Comparison of ENCODE assay signal across 16 mouse cellular contexts in the genomic region with DNA sequence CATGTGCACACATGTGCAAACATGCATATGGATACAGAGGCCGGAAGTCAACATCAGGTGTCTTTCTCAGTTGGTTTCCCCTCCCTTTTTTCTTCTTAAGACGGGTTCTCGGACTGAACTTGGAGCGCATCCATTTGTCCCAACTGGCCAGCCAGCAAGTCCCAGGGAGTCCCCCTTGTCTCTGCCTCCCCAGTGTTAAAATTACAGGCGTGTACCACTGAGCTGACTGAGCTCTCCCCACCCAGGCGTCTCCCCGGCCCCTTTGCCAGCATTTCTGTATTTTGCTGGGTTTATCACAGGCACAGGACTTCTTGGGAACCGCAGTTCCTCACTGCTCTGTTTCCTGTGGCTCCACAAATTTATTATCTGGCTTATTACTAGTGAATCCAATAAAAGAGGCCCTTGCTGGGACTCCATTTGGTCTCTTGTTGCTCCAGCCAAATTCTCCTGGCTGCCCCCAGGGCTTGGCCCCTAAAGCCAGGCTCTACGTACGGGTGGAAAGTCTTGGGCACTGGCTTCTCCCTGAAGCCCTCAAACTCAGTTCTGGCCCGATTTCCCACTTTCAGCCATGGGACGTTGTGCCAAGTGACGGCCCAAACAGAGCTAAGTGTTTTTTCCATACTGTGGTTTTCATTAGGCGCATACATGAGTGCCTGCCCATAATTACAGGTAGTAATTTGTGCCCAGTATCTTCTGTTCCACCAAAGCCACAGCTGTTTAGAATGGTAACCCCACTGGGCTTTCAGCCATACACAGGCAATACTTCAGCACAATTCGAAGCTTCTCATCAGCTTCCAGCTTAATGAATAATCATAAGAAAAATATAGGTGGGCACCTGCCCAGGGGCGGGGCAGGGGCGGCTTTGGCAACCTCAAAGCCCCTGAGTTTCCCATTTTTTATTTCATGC. TPM values are rescaled to one million over a fixed set of nuclear protein-coding genes. Genes with fewer than 3 reads are reported as not detected.
DNase-seq lines count a peak whose midpoint lies in the region; ATAC-seq and TF ChIP-seq lines count a peak whose summit lies in the region.
"Had no signal": no experiment of that assay in that cellular context is flagged by ENCODE, and none has a peak within 500 bp of the region (broad histone marks: within the 10 kb centered on the region; RNA-seq: fewer than 3 reads in every experiment).

No protein-coding gene starts in this region.

- WGBS in heart, embryonic 12.5 days = 83% methylated on average over 17 of the region's 17 CpGs
- 59% methylated on average over 17 of the region's 17 CpGs for WGBS in embryonic facial prominence, embryonic 14.5 days
- 35% methylated on average over 17 of the region's 17 CpGs for WGBS in limb, embryonic 14.5 days
- WGBS in intestine, embryonic 15.5 days = 82% methylated on average over 17 of the region's 17 CpGs

- no peak overlapping the region for H3K4me2 ChIP-seq in heart, embryonic 12.5 days
- H3K4me2 ChIP-seq in embryonic facial prominence, embryonic 14.5 days (ENCODE audit: low read depth, low read length) = 0 out of 2 replicates have a peak overlapping the region, but pooled peaks have one; percentile 5
- no peak overlapping the region; the same call in 1 of the 2 replicates for H3K4me2 ChIP-seq in limb, embryonic 14.5 days (replicated peaks; ENCODE audit: low read depth, low read length, severe bottlenecking)
- no peak overlapping the region for H3K4me2 ChIP-seq in intestine, embryonic 15.5 days (replicated peaks)
- H3K4me2 ChIP-seq: liver, embryonic 11.5 days had no signal

- no peaks in the 10 kb centered on the region for H3K4me1 ChIP-seq in heart, embryonic 12.5 days (replicated peaks)
- peaks cover 22% of the 10 kb centered on the region for H3K4me1 ChIP-seq in embryonic facial prominence, embryonic 14.5 days (ENCODE audit: control insufficient read depth, insufficient read depth, low read length)
- H3K4me1 ChIP-seq in limb, embryonic 14.5 days (ENCODE audit: control insufficient read depth, insufficient read depth, low read length) = peaks cover 26% of the 10 kb centered on the region
- H3K4me1 ChIP-seq in intestine, embryonic 15.5 days (replicated peaks) = no peaks in the 10 kb centered on the region

- no peak for ATAC-seq in heart, embryonic 12.5 days (ENCODE audit: insufficient number of reproducible peaks, low FRiP score)
- peak; percentile 71 for ATAC-seq in embryonic facial prominence, embryonic 14.5 days (ENCODE audit: low read depth)
- peak; percentile 74 for ATAC-seq in limb, embryonic 14.5 days (ENCODE audit: low FRiP score, low read depth)
- no peak for ATAC-seq in intestine, embryonic 15.5 days
- ATAC-seq: lung, postnatal 0 days; midbrain, embryonic 16.5 days had no signal

- H3K27me3 ChIP-seq in heart, embryonic 12.5 days (replicated peaks) = 0 out of 2 replicates have a peak, but pooled peaks cover 9% of the 10 kb centered on the region
- H3K27me3 ChIP-seq in embryonic facial prominence, embryonic 14.5 days (replicated peaks; ENCODE audit: control insufficient read depth, insufficient read depth, low read length) = no peaks in the 10 kb centered on the region
- no peaks in the 10 kb centered on the region for H3K27me3 ChIP-seq in limb, embryonic 14.5 days (ENCODE audit: control insufficient read depth, insufficient read depth, low read length)
- H3K27me3 ChIP-seq in intestine, embryonic 15.5 days (replicated peaks) = no peaks in the 10 kb centered on the region

- peak; percentile 8 for DNase-seq in cerebellum, adult 11-12 months
- no peak for DNase-seq in cerebellum, adult 8-10 months
- DNase-seq in heart, postnatal 25 days (ENCODE audit: low spot score) = peak; percentile 23
- no peak for DNase-seq in embryonic facial prominence, embryonic 14.5 days (ENCODE audit: low spot score)
- DNase-seq in limb, embryonic 14.5 days (ENCODE audit: low spot score) = peak; percentile 77
- no peak for DNase-seq in right cerebral cortex, postnatal 25 days
- DNase-seq: adrenal gland, postnatal 25 days; kidney, adult 9 months; kidney, postnatal 4 days; layer of hippocampus, postnatal 36 days; thymus, adult 2 months had no signal

- intact Hi-C loops in heart, postnatal 25 days (cut with DNase I) = no loop called here

- H3K36me3 ChIP-seq in heart, embryonic 12.5 days = no peaks in the 10 kb centered on the region
- no peaks in the 10 kb centered on the region for H3K36me3 ChIP-seq in embryonic facial prominence, embryonic 14.5 days (ENCODE audit: control insufficient read depth, insufficient read depth, low read length)
- H3K36me3 ChIP-seq in limb, embryonic 14.5 days (ENCODE audit: control insufficient read depth, insufficient read depth, low read length) = no peaks in the 10 kb centered on the region
- H3K36me3 ChIP-seq in intestine, embryonic 15.5 days = no peaks in the 10 kb centered on the region

- no peak overlapping the region for H3K27ac ChIP-seq in heart, embryonic 12.5 days (ENCODE audit: poor library complexity, severe bottlenecking)
- H3K27ac ChIP-seq in embryonic facial prominence, embryonic 14.5 days (replicated peaks; ENCODE audit: low read depth, low read length) = 0 out of 2 replicates have a peak overlapping the region, but pooled peaks have one; percentile 18
- peak overlapping the region; percentile 29; the same call in 1 of the 2 replicates for H3K27ac ChIP-seq in limb, embryonic 14.5 days (replicated peaks; ENCODE audit: low read depth, low read length)
- no peak overlapping the region for H3K27ac ChIP-seq in intestine, embryonic 15.5 days

- H3K9me3 ChIP-seq in heart, embryonic 12.5 days (replicated peaks) = no peaks in the 10 kb centered on the region
- no peaks in the 10 kb centered on the region for H3K9me3 ChIP-seq in embryonic facial prominence, embryonic 14.5 days (ENCODE audit: control insufficient read depth, low read length)
- no peaks in the 10 kb centered on the region for H3K9me3 ChIP-seq in limb, embryonic 14.5 days (ENCODE audit: control insufficient read depth, low read length)
- no peaks in the 10 kb centered on the region for H3K9me3 ChIP-seq in intestine, embryonic 15.5 days

- no peak overlapping the region for H3K9ac ChIP-seq in heart, embryonic 12.5 days
- H3K9ac ChIP-seq in embryonic facial prominence, embryonic 14.5 days (ENCODE audit: low read depth, low read length) = no peak overlapping the region
- no peak overlapping the region for H3K9ac ChIP-seq in limb, embryonic 14.5 days (ENCODE audit: low read depth, low read length, severe bottlenecking)
- H3K9ac ChIP-seq in intestine, embryonic 15.5 days = no peak overlapping the region

- H3K4me3 ChIP-seq in heart, embryonic 12.5 days = no peak overlapping the region
- H3K4me3 ChIP-seq in embryonic facial prominence, embryonic 14.5 days (ENCODE audit: low read depth, low read length) = no peak overlapping the region
- no peak overlapping the region for H3K4me3 ChIP-seq in limb, embryonic 14.5 days (replicated peaks; ENCODE audit: low read length)
- H3K4me3 ChIP-seq in intestine, embryonic 15.5 days (replicated peaks) = no peak overlapping the region

- TF ChIP-seq POLR2A in limb, embryonic 14.5 days (IDR thresholded peaks at IDR 0.05; ENCODE audit: borderline replicate concordance, extremely low read depth, insufficient read depth, insufficient read length) = no peak

RNA-seq across cellular contexts. Expression of a gene that starts 7.5 kb away (rescaled TPM):
- 1 to 10 TPM; 4.3 to 4.9 TPM for total RNA-seq in heart, postnatal 25 days (2021)
- 1.2 and 1.4 TPM in 2 replicates for polyA plus RNA-seq in heart, embryonic 12.5 days (2016; fragmentation: Nextera tagmentation; extraction: Ambion mirVana)
- polyA plus RNA-seq in embryonic facial prominence, embryonic 14.5 days (2014; fragmentation: Nextera tagmentation; extraction: Ambion mirVana) = 6.2 and 7.3 TPM in 2 replicates
- polyA plus RNA-seq in limb, embryonic 14.5 days (2012; rRNA removed) = 9.4 and 12.4 TPM in 2 replicates
- polyA plus RNA-seq in limb, embryonic 14.5 days (2014; fragmentation: Nextera tagmentation; extraction: Ambion mirVana) = 6.4 and 6.9 TPM in 2 replicates
- polyA plus RNA-seq in intestine, embryonic 15.5 days (2015; fragmentation: Nextera tagmentation; extraction: Ambion mirVana) = 2.2 and 2.3 TPM in 2 replicates

Comparison
In these comparisons a context has a peak if more than half of its experiments do, and no peak if none do; other contexts are left out.
1. DNase-seq: peak in cerebellum, adult 11-12 months (single experiment), heart, postnatal 25 days (single experiment) and limb, embryonic 14.5 days (single experiment); none in cerebellum, adult 8-10 months (single experiment), embryonic facial prominence, embryonic 14.5 days (single experiment) and right cerebral cortex, postnatal 25 days (single experiment).
2. ATAC-seq: peak in embryonic facial prominence, embryonic 14.5 days (single experiment) and limb, embryonic 14.5 days (single experiment); none in heart, embryonic 12.5 days (single experiment) and intestine, embryonic 15.5 days (single experiment).
3. H3K27ac ChIP-seq: peak in embryonic facial prominence, embryonic 14.5 days (single experiment) and limb, embryonic 14.5 days (single experiment); none in heart, embryonic 12.5 days (single experiment) and intestine, embryonic 15.5 days (single experiment).